In genomic region chr12:72979236-72979635, GRCm38 (mm10) we compare ENCODE assay signal across 33 mouse cellular contexts. TPM values are rescaled to one million over a fixed set of nuclear protein-coding genes. Genes with fewer than 3 reads are reported as not detected.
DNase-seq lines count a peak whose midpoint lies in the region; ATAC-seq and TF ChIP-seq lines count a peak whose summit lies in the region.
"Had no signal": no experiment of that assay in that cellular context is flagged by ENCODE, and none has a peak within 500 bp of the region (broad histone marks: within the 10 kb centered on the region; RNA-seq: fewer than 3 reads in every experiment).

No protein-coding gene starts in this region.

- no peaks in the 10 kb centered on the region for H3K4me1 ChIP-seq in MEL (ENCODE audit: control insufficient read depth in 1 of 2, insufficient read depth in 2 of 2, low read length in 2 of 2)
- H3K4me1 ChIP-seq in liver, embryonic 12.5 days: peaks cover 20% of the 10 kb centered on the region
- no peaks in the 10 kb centered on the region for H3K4me1 ChIP-seq in liver, embryonic 15.5 days (replicated peaks)
- peaks cover 9% of the 10 kb centered on the region for H3K4me1 ChIP-seq in kidney, embryonic 15.5 days
- no peaks in the 10 kb centered on the region; the same call in 1 of the 2 replicates for H3K4me1 ChIP-seq in forebrain, embryonic 13.5 days

- peaks cover 7 to 12% of the 10 kb centered on the region in 2 experiments for H3K27me3 ChIP-seq in MEL (ENCODE audit: control insufficient read depth in 1 of 2, insufficient read depth in 2 of 2, low read length in 2 of 2)
- peaks cover 7% of the 10 kb centered on the region; the same call in 1 of the 2 replicates for H3K27me3 ChIP-seq in liver, embryonic 12.5 days (replicated peaks)
- H3K27me3 ChIP-seq in liver, embryonic 15.5 days: 0 out of 2 replicates have a peak, but pooled peaks cover 7% of the 10 kb centered on the region
- peaks cover 11% of the 10 kb centered on the region for H3K27me3 ChIP-seq in kidney, embryonic 15.5 days
- H3K27me3 ChIP-seq in forebrain, embryonic 13.5 days: peaks cover 43% of the 10 kb centered on the region
- H3K27me3 ChIP-seq: CH12.LX; embryonic facial prominence, embryonic 12.5 days; embryonic facial prominence, embryonic 15.5 days; heart, embryonic 13.5 days had no signal

- WGBS in liver, embryonic 12.5 days (ENCODE audit: insufficient replicate concordance): 24% methylated on average over 5 of the region's 5 CpGs
- 18% methylated on average over 5 of the region's 5 CpGs for WGBS in liver, embryonic 15.5 days (ENCODE audit: insufficient replicate concordance)
- WGBS in kidney, embryonic 15.5 days: 73% methylated on average over 5 of the region's 5 CpGs
- WGBS in forebrain, embryonic 13.5 days: 70% methylated on average over 5 of the region's 5 CpGs

- TF ChIP-seq EP300 in MEL (IDR thresholded peaks at IDR 0.05; ENCODE audit: low read depth in 1 of 2, low read length in 2 of 2): no peak

- TF ChIP-seq RAD21 in MEL (IDR thresholded peaks at IDR 0.05; ENCODE audit: low read depth, low read length): no peak

- no peak for TF ChIP-seq CTCF in MEL (IDR thresholded peaks at IDR 0.05 in 2 of 3, conservative IDR thresholded peaks at IDR 0.05 in 1 of 3; ENCODE audit: control insufficient read depth in 1 of 3, insufficient read depth in 1 of 3, low read depth in 2 of 3, low read length in 3 of 3, poor library complexity in 1 of 3, severe bottlenecking in 1 of 3)

- no peaks in the 10 kb centered on the region for H3K79me2 ChIP-seq in MEL (ENCODE audit: control insufficient read depth, insufficient read depth, low read length, poor library complexity)

- no peak for TF ChIP-seq POLR2A in MEL (IDR thresholded peaks at IDR 0.05; ENCODE audit: control insufficient read depth in 1 of 2, insufficient read depth in 1 of 2, low read depth in 1 of 2, low read length in 2 of 2, poor library complexity in 1 of 2)

- H3K4me2 ChIP-seq in liver, embryonic 12.5 days: no peak overlapping the region
- no peak overlapping the region for H3K4me2 ChIP-seq in liver, embryonic 15.5 days
- H3K4me2 ChIP-seq in kidney, embryonic 15.5 days: no peak overlapping the region
- H3K4me2 ChIP-seq in forebrain, embryonic 13.5 days: no peak overlapping the region
- H3K4me2 ChIP-seq: embryonic facial prominence, embryonic 12.5 days; embryonic facial prominence, embryonic 15.5 days; forebrain, embryonic 15.5 days; heart, embryonic 13.5 days; hindbrain, embryonic 14.5 days had no signal

- H3K4me3 ChIP-seq in MEL (ENCODE audit: control insufficient read depth in 1 of 2, insufficient read depth in 1 of 2, low read depth in 2 of 2, low read length in 2 of 2): no peak overlapping the region
- no peak overlapping the region for H3K4me3 ChIP-seq in liver, embryonic 12.5 days
- H3K4me3 ChIP-seq in liver, embryonic 15.5 days (replicated peaks): no peak overlapping the region
- no peak overlapping the region for H3K4me3 ChIP-seq in kidney, embryonic 15.5 days (replicated peaks)
- no peak overlapping the region for H3K4me3 ChIP-seq in forebrain, embryonic 13.5 days
- H3K4me3 ChIP-seq: embryonic facial prominence, embryonic 12.5 days; embryonic facial prominence, embryonic 15.5 days; forebrain, embryonic 15.5 days; heart, adult 2 months; heart, embryonic 10.5 days; heart, embryonic 13.5 days had no signal

- no peak overlapping the region for H3K27ac ChIP-seq in MEL (ENCODE audit: control insufficient read depth, low read depth, low read length)
- H3K27ac ChIP-seq in liver, embryonic 12.5 days: no peak overlapping the region
- H3K27ac ChIP-seq in liver, embryonic 15.5 days (replicated peaks): no peak overlapping the region
- H3K27ac ChIP-seq in kidney, embryonic 15.5 days: no peak overlapping the region
- no peak overlapping the region for H3K27ac ChIP-seq in forebrain, embryonic 13.5 days
- H3K27ac ChIP-seq: embryonic facial prominence, embryonic 12.5 days; embryonic facial prominence, embryonic 15.5 days; forebrain, embryonic 15.5 days; heart, adult 2 months; heart, embryonic 10.5 days; heart, embryonic 13.5 days; hindbrain, embryonic 14.5 days; hindbrain, postnatal 0 days had no signal

- ATAC-seq in liver, embryonic 12.5 days: peak; percentile 68
- peak; percentile 40; the same call in 1 of the 2 replicates for ATAC-seq in liver, embryonic 15.5 days (ENCODE audit: insufficient read depth)
- ATAC-seq in megakaryocyte progenitor cell, adult 5-6 weeks (replicated peaks; ENCODE audit: poor library complexity): peak; percentile 65
- no peak for ATAC-seq in kidney, embryonic 15.5 days (replicated peaks; ENCODE audit: low FRiP score)
- ATAC-seq in forebrain, embryonic 13.5 days: no peak
- ATAC-seq: forebrain, embryonic 15.5 days; hindbrain, postnatal 0 days had no signal

- no peaks in the 10 kb centered on the region for H3K9me3 ChIP-seq in MEL (replicated peaks; ENCODE audit: insufficient read depth, low read length)
- no peaks in the 10 kb centered on the region for H3K9me3 ChIP-seq in liver, embryonic 12.5 days (replicated peaks)
- H3K9me3 ChIP-seq in liver, embryonic 15.5 days (replicated peaks): no peaks in the 10 kb centered on the region
- H3K9me3 ChIP-seq in kidney, embryonic 15.5 days (replicated peaks): no peaks in the 10 kb centered on the region
- H3K9me3 ChIP-seq in forebrain, embryonic 13.5 days (replicated peaks): no peaks in the 10 kb centered on the region
- H3K9me3 ChIP-seq: embryonic facial prominence, embryonic 12.5 days; embryonic facial prominence, embryonic 15.5 days; forebrain, embryonic 15.5 days; G1E; heart, embryonic 10.5 days; heart, embryonic 13.5 days had no signal

- H3K9ac ChIP-seq in MEL (ENCODE audit: control insufficient read depth, low read depth, low read length, poor library complexity, severe bottlenecking): no peak overlapping the region
- no peak overlapping the region for H3K9ac ChIP-seq in liver, embryonic 12.5 days
- no peak overlapping the region for H3K9ac ChIP-seq in liver, embryonic 15.5 days
- no peak overlapping the region for H3K9ac ChIP-seq in kidney, embryonic 15.5 days
- no peak overlapping the region for H3K9ac ChIP-seq in forebrain, embryonic 13.5 days
- H3K9ac ChIP-seq: embryonic facial prominence, embryonic 12.5 days; embryonic facial prominence, embryonic 15.5 days; forebrain, embryonic 15.5 days; heart, embryonic 13.5 days; hindbrain, embryonic 14.5 days had no signal

- no peaks in the 10 kb centered on the region; a peak in 1 of 4 replicates for H3K36me3 ChIP-seq in MEL (ENCODE audit: control insufficient read depth in 1 of 2, insufficient read depth in 2 of 2, low read length in 2 of 2)
- no peaks in the 10 kb centered on the region for H3K36me3 ChIP-seq in liver, embryonic 12.5 days
- H3K36me3 ChIP-seq in liver, embryonic 15.5 days (replicated peaks): no peaks in the 10 kb centered on the region
- H3K36me3 ChIP-seq in kidney, embryonic 15.5 days: no peaks in the 10 kb centered on the region
- no peaks in the 10 kb centered on the region for H3K36me3 ChIP-seq in forebrain, embryonic 13.5 days (ENCODE audit: poor library complexity, severe bottlenecking)
- H3K36me3 ChIP-seq: embryonic facial prominence, embryonic 12.5 days; embryonic facial prominence, embryonic 15.5 days; forebrain, embryonic 15.5 days; G1E; heart, embryonic 10.5 days; heart, embryonic 13.5 days had no signal

- peak; percentile 6 for DNase-seq in MEL (ENCODE audit: low read depth, low spot score)
- no peak for DNase-seq in thymus, postnatal 4 days
- DNase-seq: adrenal gland, adult 2 months; adrenal gland, postnatal 14 days; B cell, adult 2 months; cerebellum, adult 11 months; cerebellum, adult 2 months; cerebellum, adult 9-11 months; cerebellum, postnatal 25 days; gastrocnemius, postnatal 10 days; gastrocnemius, postnatal 36 days; heart, adult 2 months; heart, postnatal 14 days; heart, postnatal 4 days had no signal

TF ChIP-seq in MEL, 35 proteins besides CTCF, POLR2A, EP300 and RAD21 (continues in another document):
- TF ChIP-seq SMC3 (IDR thresholded peaks at IDR 0.05; ENCODE audit: low read depth, low read length) (no peak), KAT2A (conservative IDR thresholded peaks at IDR 0.05; ENCODE audit: low read depth, low read length) (no peak), CHD2 (IDR thresholded peaks at IDR 0.05; ENCODE audit: low read length) (no peak), TAL1 (IDR thresholded peaks at IDR 0.05; ENCODE audit: low read length) (no peak), MAFK (IDR thresholded peaks at IDR 0.05; ENCODE audit: borderline replicate concordance, low read depth, low read length) (no peak), ELF1 (IDR thresholded peaks at IDR 0.05; ENCODE audit: low read depth, low read length) (no peak), GATA1 (IDR thresholded peaks at IDR 0.05; ENCODE audit: low read depth, low read length) (no peak), USF1 (IDR thresholded peaks at IDR 0.05; ENCODE audit: low read depth, low read length) (no peak), HCFC1 (IDR thresholded peaks at IDR 0.05; ENCODE audit: low read depth, low read length) (no peak), BHLHE40 (IDR thresholded peaks at IDR 0.05; ENCODE audit: borderline replicate concordance, low read depth, low read length) (no peak), RCOR1 (IDR thresholded peaks at IDR 0.05; ENCODE audit: low read depth, low read length) (no peak), ZC3H11A (IDR thresholded peaks at IDR 0.05; ENCODE audit: low read depth, low read length) (no peak)

RNA-seq across cellular contexts. Expression of gene 4930447C04Rik, which starts 38.7 kb away (rescaled TPM):
- total RNA-seq in MEL (2012; rRNA removed): not detected in 2 replicates
- not detected for polyA plus RNA-seq in MEL (2012; ENCODE audit: insufficient read depth in 1 of 2, insufficient read length in 2 of 2, low read depth in 1 of 2, low replicate concordance in 2 of 2, missing spikeins in 1 of 2)
- polyA plus RNA-seq in liver, embryonic 12.5 days (2016; fragmentation: Nextera tagmentation; extraction: Ambion mirVana): 1.4 and 2.0 TPM in 2 replicates
- 0.24 and 0.35 TPM in 2 replicates for polyA plus RNA-seq in liver, embryonic 15.5 days (2015; fragmentation: Nextera tagmentation; extraction: Ambion mirVana)
- 6.3 and 8.3 TPM in 2 replicates for total RNA-seq in megakaryocyte progenitor cell, adult 5-6 weeks (2015)
- total RNA-seq in megakaryocyte progenitor cell, adult 5-6 weeks (2017): 5.3 and 6.5 TPM in 2 replicates
- polyA plus RNA-seq in kidney, embryonic 15.5 days (2015; fragmentation: Nextera tagmentation; extraction: Ambion mirVana): 1.6 and 2.0 TPM in 2 replicates
- 1.8 and 2.1 TPM in 2 replicates for polyA plus RNA-seq in forebrain, embryonic 13.5 days (2015; fragmentation: Nextera tagmentation; extraction: Ambion mirVana)
- polyA plus RNA-seq: adrenal gland, adult 2 months; G1E; heart, adult 2 months had no signal

RNA-seq across cellular contexts. Expression of gene Six6, which starts 39.5 kb away (rescaled TPM):
- total RNA-seq in MEL (2012; rRNA removed): not detected in 2 replicates
- not detected for polyA plus RNA-seq in MEL (2012; ENCODE audit: insufficient read depth in 1 of 2, insufficient read length in 2 of 2, low read depth in 1 of 2, low replicate concordance in 2 of 2, missing spikeins in 1 of 2)
- not detected in 2 replicates for polyA plus RNA-seq in liver, embryonic 12.5 days (2016; fragmentation: Nextera tagmentation; extraction: Ambion mirVana)
- not detected in 2 replicates for polyA plus RNA-seq in liver, embryonic 15.5 days (2015; fragmentation: Nextera tagmentation; extraction: Ambion mirVana)
- total RNA-seq in megakaryocyte progenitor cell, adult 5-6 weeks (2015): not detected in 2 replicates
- total RNA-seq in megakaryocyte progenitor cell, adult 5-6 weeks (2017): not detected in 2 replicates
- not detected in 2 replicates for polyA plus RNA-seq in kidney, embryonic 15.5 days (2015; fragmentation: Nextera tagmentation; extraction: Ambion mirVana)
- polyA plus RNA-seq in forebrain, embryonic 13.5 days (2015; fragmentation: Nextera tagmentation; extraction: Ambion mirVana): 1.3 and 2.9 TPM in 2 replicates
- total RNA-seq: adrenal gland, adult 2 months; adrenal gland, postnatal 14 days; adrenal gland, postnatal 4 days; gastrocnemius, adult 18-20 months; gastrocnemius, postnatal 10 days; gastrocnemius, postnatal 36 days; granulocyte monocyte progenitor cell, adult 5-6 weeks; heart, adult 2 months; heart, postnatal 14 days; heart, postnatal 4 days; hindbrain, postnatal 0 days had no signal
- polyA plus RNA-seq: adrenal gland, adult 2 months; cerebellum, adult 2 months; cortical plate, adult 2 months; G1E; heart, adult 2 months; heart, embryonic 10.5 days; heart, embryonic 13.5 days; heart, embryonic 16.5 days; hindbrain, embryonic 14.5 days; hindbrain, postnatal 0 days had no signal

Comparison
In these comparisons a context has a peak if more than half of its experiments do, and no peak if none do; other contexts are left out.
1. ATAC-seq: peak in liver, embryonic 12.5 days (single experiment), liver, embryonic 15.5 days (single experiment) and megakaryocyte progenitor cell, adult 5-6 weeks (single experiment); none in kidney, embryonic 15.5 days (single experiment) and forebrain, embryonic 13.5 days (single experiment).